Mouse (Mus musculus): Measurements from ENCODE around the gene Pin4. TPM values are rescaled to one million over a fixed set of nuclear protein-coding genes. Genes with fewer than 3 reads are reported as not detected.

The Pin4 gene
- polyA plus RNA-seq, 1 experiment from 2014 or later, result 51.4 TPM

Other genes starting within 250 kb of the Pin4 start
- 0.15 and 0.25 TPM in 2 replicates for gene Rtl5, start 48.1 kb upstream of the Pin4 start, polyA plus RNA-seq (2015; fragmentation: Nextera tagmentation; extraction: Ambion mirVana)
- gene Ercc6l, start 37.6 kb downstream of the Pin4 start, polyA plus RNA-seq (2015; fragmentation: Nextera tagmentation; extraction: Ambion mirVana), result 11.9 and 16.2 TPM in 2 replicates
- 623 and 645 TPM in 2 replicates for gene Rps4x, start 69.9 kb downstream of the Pin4 start, polyA plus RNA-seq (2015; fragmentation: Nextera tagmentation; extraction: Ambion mirVana)
- 71.0 and 73.5 TPM in 2 replicates for gene Cited1, start 132.7 kb downstream of the Pin4 start, polyA plus RNA-seq (2015; fragmentation: Nextera tagmentation; extraction: Ambion mirVana)

Data from liver, embryonic 13.5 days (tissue).